Mouse (Mus musculus) kidney, postnatal 10 days (tissue): ENCODE data around the gene Fat3.
A peak's percentile ranks its signal among the peaks of the same experiment; 100 is the strongest.

ENCODE experiments used
- DNase-seq: peaks from one replicate; pipeline ENCODE4 v3.0.0; 2021; ENCODE audit warnings: mixed read lengths

The Fat3 gene

GRCm38 (mm10) chr9:16501186-16501711 is at the start of gene Fat3:
Fat3 (minus strand) TSS chr9:16501285.
- peak; percentile 27 for DNase-seq

- no peak for DNase-seq
Measured at GRCm38 (mm10) chr9:16532884-16533283, 31.8 kb upstream of the Fat3 start.

- DNase-seq: no peak
Measured at GRCm38 (mm10) chr9:16517543-16517942, 16.5 kb upstream of the Fat3 start.

- DNase-seq: no peak
Measured at GRCm38 (mm10) chr9:16512005-16512404, 10.9 kb upstream of the Fat3 start.

GRCm38 (mm10) chr9:16503776-16504175 is 2.7 kb upstream of the Fat3 start:
- no peak for DNase-seq

- DNase-seq: peak; percentile 24
Measured at GRCm38 (mm10) chr9:16502673-16503343, 1.7 kb upstream of the Fat3 start.

GRCm38 (mm10) chr9:16501990-16502672 is 1.0 kb upstream of the Fat3 start:
- peak; percentile 85 for DNase-seq

GRCm38 (mm10) chr9:16500382-16501185 is 501 bp downstream of the Fat3 start:
- DNase-seq: peak; percentile 69

- DNase-seq: peak; percentile 65
Measured at GRCm38 (mm10) chr9:16499621-16500381, 1.3 kb downstream of the Fat3 start.

GRCm38 (mm10) chr9:16498876-16499275 is 2.2 kb downstream of the Fat3 start:
- DNase-seq: peak; percentile 11

GRCm38 (mm10) chr9:16497361-16497760 is 3.7 kb downstream of the Fat3 start:
- no peak for DNase-seq

- no peak for DNase-seq
Measured at GRCm38 (mm10) chr9:16496331-16496730, 4.8 kb downstream of the Fat3 start.

GRCm38 (mm10) chr9:16489661-16490060 is 11.4 kb downstream of the Fat3 start:
- DNase-seq: no peak

GRCm38 (mm10) chr9:16487565-16487964 is 13.5 kb downstream of the Fat3 start:
- no peak for DNase-seq

- DNase-seq: no peak
Measured at GRCm38 (mm10) chr9:16486229-16486628, 14.9 kb downstream of the Fat3 start.

- DNase-seq: no peak
Measured at GRCm38 (mm10) chr9:16485173-16485572, 15.9 kb downstream of the Fat3 start.

GRCm38 (mm10) chr9:16484765-16485164 is 16.3 kb downstream of the Fat3 start:
- DNase-seq: no peak

GRCm38 (mm10) chr9:16461491-16461890 is 39.6 kb downstream of the Fat3 start:
- no peak for DNase-seq

- no peak for DNase-seq
Measured at GRCm38 (mm10) chr9:16460591-16460990, 40.5 kb downstream of the Fat3 start.

GRCm38 (mm10) chr9:16441930-16442329 is 59.2 kb downstream of the Fat3 start:
- DNase-seq: no peak

- DNase-seq: no peak
Measured at GRCm38 (mm10) chr9:16440638-16441037, 60.4 kb downstream of the Fat3 start.

- no peak for DNase-seq
Measured at GRCm38 (mm10) chr9:16439941-16440340, 61.1 kb downstream of the Fat3 start.

- no peak for DNase-seq
Measured at GRCm38 (mm10) chr9:16437805-16438204, 63.3 kb downstream of the Fat3 start.
